Mouse (Mus musculus) CH12.LX (cell line): ENCODE measurements at regions not wholly inside any gene's neighbourhood (a gene's known extent, or its start where the extent isn't known, plus 50 kb on each side); places are given as distances from the start of the nearest gene placed in this dataset.

ENCODE experiments used
- DNase-seq: peaks from one replicate; pipeline ENCODE4 v3.0.0-alpha.2; 2013; ENCODE audit errors: extremely low read depth
- H3K27ac ChIP-seq: 2 replicates; pipeline ENCODE4 v1.5.1; 2012; ENCODE audit warnings: low read depth, mild to moderate bottlenecking, control low read depth, moderate library complexity; ENCODE audit not compliant: insufficient read depth
- H3K27me3 ChIP-seq: replicated peaks from 2 replicates; pipeline ENCODE3; 2012; ENCODE audit warnings: inconsistent platforms
- H3K36me3 ChIP-seq, 2 experiments: replicated peaks in 1 of 2; 2 replicates each; pipeline versions ENCODE3 to v1.6.1; 2012; ENCODE audit warnings: inconsistent platforms in 1 of 2, low read length in 1 of 2, mild to moderate bottlenecking in 1 of 2, mixed read lengths in 1 of 2, moderate library complexity in 1 of 2; ENCODE audit not compliant: control insufficient read depth in 1 of 2, insufficient read depth in 1 of 2
- H3K4me1 ChIP-seq, 2 experiments: 2 replicates each; pipeline ENCODE4 v1.6.1; 2012; ENCODE audit warnings: inconsistent platforms in 1 of 2, moderate library complexity in 1 of 2; ENCODE audit not compliant: insufficient read depth in 2 of 2, control insufficient read depth in 1 of 2
- H3K4me2 ChIP-seq: 2 replicates; pipeline ENCODE4 v1.6.1; 2012; ENCODE audit warnings: low read depth, mild to moderate bottlenecking, control low read depth; ENCODE audit not compliant: poor library complexity, insufficient read depth, severe bottlenecking
- H3K4me3 ChIP-seq, 3 experiments: fragments of 150-350 bp in 1 of 3; sonication (generic) in 1 of 3; replicated peaks in 1 of 3; 2 replicates each; pipeline versions ENCODE3 to v1.5.1; 2011 to 2012; ENCODE audit warnings: low read depth in 2 of 3, low read length in 2 of 3, mild to moderate bottlenecking in 2 of 3, moderate library complexity in 2 of 3, control low read depth in 1 of 3, improper control_type of control experiment in 1 of 3, inconsistent platforms in 1 of 3, mixed read lengths in 1 of 3; ENCODE audit not compliant: poor library complexity in 1 of 3
- H3K79me2 ChIP-seq: replicated peaks from 2 replicates; pipeline ENCODE4 v1.6.1; 2012; ENCODE audit warnings: mild to moderate bottlenecking, moderate library complexity; ENCODE audit not compliant: control insufficient read depth, poor library complexity, insufficient read depth, severe bottlenecking; ENCODE audit errors: extremely low read depth
- H3K9ac ChIP-seq: 2 replicates; pipeline ENCODE4 v1.6.1; 2012; ENCODE audit warnings: low read depth, mild to moderate bottlenecking, control low read depth, moderate library complexity; ENCODE audit not compliant: insufficient read depth
- H3K9me3 ChIP-seq: replicated peaks from 2 replicates; pipeline ENCODE3; 2012; ENCODE audit warnings: low read length, inconsistent platforms, mixed read lengths
- CHD1 ChIP-seq: IDR thresholded peaks from 2 replicates; pipeline ENCODE4 v1.6.1; 2012; ENCODE audit warnings: low read depth, low read length, improper control_type of control experiment, inconsistent platforms
- CHD2 ChIP-seq: IDR thresholded peaks from 2 replicates; pipeline ENCODE4 v1.6.1; 2011; ENCODE audit warnings: low read length, improper control_type of control experiment
- ETS1 ChIP-seq: conservative IDR thresholded peaks from 2 replicates; pipeline ENCODE4 v1.6.1; 2012; ENCODE audit warnings: low read depth, mild to moderate bottlenecking, inconsistent platforms, low read length, improper control_type of control experiment, moderate library complexity
- GABPA ChIP-seq: IDR thresholded peaks from 2 replicates; pipeline ENCODE4 v1.6.1; 2012; ENCODE audit warnings: low read depth, low read length, improper control_type of control experiment, inconsistent platforms; ENCODE audit not compliant: insufficient replicate concordance
- HCFC1 ChIP-seq: IDR thresholded peaks from 2 replicates; pipeline ENCODE4 v1.6.1; 2012; ENCODE audit warnings: low read depth, mild to moderate bottlenecking, inconsistent platforms, low read length, improper control_type of control experiment
- JUN ChIP-seq: IDR thresholded peaks from 2 replicates; pipeline ENCODE4 v1.6.1; 2011; ENCODE audit warnings: low read depth, mild to moderate bottlenecking, low read length, improper control_type of control experiment, moderate library complexity; ENCODE audit not compliant: insufficient read depth
- JUND ChIP-seq: conservative IDR thresholded peaks from 2 replicates; pipeline ENCODE4 v1.6.1; 2011; ENCODE audit warnings: low read depth, low read length, improper control_type of control experiment
- MAFK ChIP-seq: IDR thresholded peaks from 2 replicates; pipeline ENCODE4 v1.6.1; 2011; ENCODE audit warnings: low read length, improper control_type of control experiment; ENCODE audit not compliant: insufficient replicate concordance
- MAX ChIP-seq: IDR thresholded peaks from 2 replicates; pipeline ENCODE4 v1.6.1; 2011; ENCODE audit warnings: low read length, improper control_type of control experiment
- MEF2A ChIP-seq: IDR thresholded peaks from 2 replicates; pipeline ENCODE4 v1.6.1; 2014; ENCODE audit warnings: low read depth, mild to moderate bottlenecking, inconsistent platforms, low read length, improper control_type of control experiment, borderline replicate concordance
- MXI1 ChIP-seq: IDR thresholded peaks from 2 replicates; pipeline ENCODE4 v1.6.1; 2011; ENCODE audit warnings: mild to moderate bottlenecking, low read depth, low read length, improper control_type of control experiment
- MYC ChIP-seq: IDR thresholded peaks from 2 replicates; pipeline ENCODE4 v1.6.1; 2011; ENCODE audit warnings: low read depth, mild to moderate bottlenecking, improper control_type of control experiment, low read length
- NELFE ChIP-seq: IDR thresholded peaks from 2 replicates; pipeline ENCODE4 v1.6.1; 2011; ENCODE audit warnings: low read depth, low read length, improper control_type of control experiment
- POLR2AphosphoS2 ChIP-seq: IDR thresholded peaks from 2 replicates; pipeline ENCODE4 v1.6.1; 2011; ENCODE audit warnings: low read depth, low read length, improper control_type of control experiment
- RAD21 ChIP-seq: IDR thresholded peaks from 2 replicates; pipeline ENCODE4 v1.6.1; 2011; ENCODE audit warnings: low read depth, mild to moderate bottlenecking, low read length, improper control_type of control experiment, moderate library complexity
- TBP ChIP-seq: conservative IDR thresholded peaks from 2 replicates; pipeline ENCODE4 v1.6.1; 2011; ENCODE audit warnings: low read depth, low read length, improper control_type of control experiment
- TCF12 ChIP-seq: IDR thresholded peaks from 2 replicates; pipeline ENCODE4 v1.6.1; 2014; ENCODE audit warnings: low read depth, mild to moderate bottlenecking, inconsistent platforms, low read length, improper control_type of control experiment
- USF1 ChIP-seq: IDR thresholded peaks from 2 replicates; pipeline ENCODE4 v1.6.1; 2014; ENCODE audit warnings: low read depth, mild to moderate bottlenecking, inconsistent platforms, low read length, improper control_type of control experiment
- USF2 ChIP-seq: conservative IDR thresholded peaks from 2 replicates; pipeline ENCODE4 v1.6.1; 2011; ENCODE audit warnings: low read depth, low read length, improper control_type of control experiment
- ZKSCAN1 ChIP-seq: IDR thresholded peaks from 2 replicates; pipeline ENCODE4 v1.6.1; 2012; ENCODE audit warnings: low read depth, inconsistent platforms, low read length, improper control_type of control experiment, borderline replicate concordance
- ZMIZ1 ChIP-seq: IDR thresholded peaks from 2 replicates; pipeline ENCODE4 v1.6.1; 2012; ENCODE audit warnings: low read depth, mild to moderate bottlenecking, inconsistent platforms, low read length, improper control_type of control experiment
- ZNF384 ChIP-seq: IDR thresholded peaks from 2 replicates; pipeline ENCODE4 v1.6.1; 2012; ENCODE audit warnings: low read depth, low read length, improper control_type of control experiment, inconsistent platforms
- dilution Hi-C: fragments of 300-500 bp; cut with MboI; formaldehyde crosslinking; loops from 2 replicates; pipeline ENCODE4 v1.14.3; 2020; ENCODE audit warnings: low sequenced_read_pairs; ENCODE audit not compliant: extremely low pct_unique_long_range_greater_than_20kb, extremely low pct_ligation_motif_present
- in situ Hi-C: fragments of 300-500 bp; cut with MboI; formaldehyde crosslinking; loops from 3 replicates; pipeline ENCODE4 v1.14.3; 2019; ENCODE audit warnings: low sequenced_read_pairs, low pct_ligation_motif_present, low pct_unique_long_range_greater_than_20kb, mixed read lengths

DNA sequence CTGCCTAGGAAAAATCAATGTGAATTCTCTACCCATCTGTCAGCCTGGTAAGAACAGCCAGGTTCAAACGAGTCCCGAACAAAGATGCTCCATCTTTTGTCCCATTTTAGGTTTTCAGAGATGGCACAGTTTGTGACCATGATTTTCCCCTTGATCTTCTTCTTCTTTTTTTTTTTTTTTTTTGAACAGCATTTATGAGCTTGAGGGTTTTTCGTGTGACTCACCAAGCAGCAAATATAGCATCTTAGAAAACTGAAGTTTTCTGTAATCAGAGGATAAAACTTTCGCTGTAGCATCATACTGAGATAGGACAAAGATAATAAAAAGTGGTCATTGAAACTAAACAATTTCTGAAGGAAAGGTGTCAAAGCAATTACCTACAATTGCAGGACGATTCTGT, 412.6 kb upstream of the Atp2b1 start:
- in situ Hi-C loops (no loop called here), dilution Hi-C loops (no loop called here)
- H3K4me1 ChIP-seq = peaks cover 4 to 7% of the 10 kb centered on the region in 2 experiments; a peak in 2 of 4 replicates
- H3K79me2 ChIP-seq = no peaks in the 10 kb centered on the region
- TF ChIP-seq ZKSCAN1 (no peak), TBP (no peak), ZNF384 (peak; percentile 85), TCF12 (no peak)
- H3K4me2 ChIP-seq = no peak overlapping the region
- H3K9ac ChIP-seq = no peak overlapping the region
- H3K27me3 ChIP-seq = no peaks in the 10 kb centered on the region
- no peak for DNase-seq
- H3K9me3 ChIP-seq = no peaks in the 10 kb centered on the region
- H3K36me3 ChIP-seq = no peaks in the 10 kb centered on the region
- no peak overlapping the region for H3K27ac ChIP-seq
- H3K4me3 ChIP-seq = no peak overlapping the region

DNA sequence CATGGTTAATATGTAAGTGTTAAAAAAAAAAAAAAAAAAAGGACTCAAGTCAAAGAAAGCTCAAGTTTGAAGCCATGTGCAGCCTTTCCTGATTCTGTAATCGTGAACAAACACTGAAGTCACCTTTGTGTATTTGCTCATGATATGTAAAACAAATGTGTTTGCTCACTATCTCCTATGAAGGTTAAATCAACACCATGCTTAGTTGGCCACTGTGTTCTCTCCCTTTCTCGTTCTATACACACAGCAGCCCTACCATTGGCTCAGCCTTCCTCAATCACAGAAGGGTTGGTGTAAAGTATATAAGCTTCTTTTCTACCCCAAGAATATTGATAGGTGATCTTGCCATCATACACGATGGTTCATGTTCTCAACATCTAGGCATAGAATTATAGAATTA, 409.7 kb upstream of the Atp2b1 start:
- Histone ChIP-seq H3K4me2 (no peak overlapping the region), H3K4me1 (peaks cover 4 to 7% of the 10 kb centered on the region in 2 experiments; a peak in 2 of 4 replicates), H3K36me3 (no peaks in the 10 kb centered on the region), H3K9me3 (no peaks in the 10 kb centered on the region), H3K27ac (no peak overlapping the region), H3K79me2 (no peaks in the 10 kb centered on the region), H3K4me3 (no peak overlapping the region), H3K27me3 (no peaks in the 10 kb centered on the region), H3K9ac (no peak overlapping the region)
- dilution Hi-C loops (no loop called here), in situ Hi-C loops (no loop called here)
- TF ChIP-seq JUND = no peak
- no peak for TF ChIP-seq MEF2A
- TF ChIP-seq HCFC1 = no peak
- TF ChIP-seq ZMIZ1 = no peak
- no peak for TF ChIP-seq ETS1
- no peak for DNase-seq

DNA sequence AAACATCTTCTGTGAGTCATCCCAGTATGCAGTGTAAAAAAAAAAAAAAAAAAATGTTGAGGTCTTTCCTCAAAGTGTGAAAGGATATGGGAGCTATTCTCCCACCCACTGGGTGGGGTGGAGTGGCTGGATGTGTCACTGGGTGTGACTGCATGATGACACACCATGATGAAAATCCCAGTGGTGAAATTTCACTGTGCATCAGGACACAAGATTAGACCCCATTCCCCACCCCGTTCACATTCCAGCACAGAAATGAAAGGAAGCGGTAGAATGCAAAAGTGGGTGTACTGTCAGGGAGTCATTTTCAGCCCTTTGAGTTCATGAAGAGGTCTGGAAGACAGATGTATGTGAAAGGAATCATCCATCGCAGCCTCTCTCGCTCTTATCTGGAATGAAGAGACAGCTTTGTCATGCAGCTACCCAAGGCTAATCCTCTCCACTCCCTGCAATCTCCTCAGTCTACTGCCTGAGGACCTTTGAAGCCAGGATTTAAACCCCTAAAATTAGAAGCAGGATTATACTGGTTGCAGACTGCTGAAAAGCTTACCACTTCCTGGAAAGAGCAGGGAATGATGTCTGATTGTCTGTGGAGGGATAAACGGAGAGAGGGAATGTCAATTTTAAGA, 405.6 kb upstream of the Atp2b1 start:
- peaks cover 3 to 5% of the 10 kb centered on the region in 2 experiments; a peak in 1 of 4 replicates for H3K4me1 ChIP-seq
- H3K79me2 ChIP-seq = no peaks in the 10 kb centered on the region
- no peak overlapping the region for H3K27ac ChIP-seq
- no peaks in the 10 kb centered on the region for H3K27me3 ChIP-seq
- dilution Hi-C loops = no loop called here
- no peaks in the 10 kb centered on the region for H3K9me3 ChIP-seq
- H3K9ac ChIP-seq = no peak overlapping the region
- no peak overlapping the region for H3K4me3 ChIP-seq
- in situ Hi-C loops = no loop called here
- TF ChIP-seq MXI1 (no peak), MAX (no peak), ETS1 (no peak), JUN (no peak), MYC (no peak), MAFK (no peak), JUND (no peak), CHD2 (no peak), RAD21 (no peak), USF1 (no peak), POLR2AphosphoS2 (no peak), GABPA (no peak), ZNF384 (no peak), NELFE (no peak), USF2 (no peak), CHD1 (no peak)
- no peaks in the 10 kb centered on the region for H3K36me3 ChIP-seq
- no peak for DNase-seq
- no peak overlapping the region for H3K4me2 ChIP-seq
